Mouse (Mus musculus) embryonic facial prominence, embryonic 13.5 days (tissue): Measurements from ENCODE around the gene Rufy1. TPM values are rescaled to one million over a fixed set of nuclear protein-coding genes. Genes with fewer than 3 reads are reported as not detected.
"Not testable (repeated sequence)": the region's sequence is repeated elsewhere in the genome, so short reads cannot be mapped to it uniquely, and the experiment has no call there.

ENCODE experiments used
- ATAC-seq: fragments of 200-750 bp; cut with Nextera tagmentation; 2 replicates; pipeline ENCODE4 v1.8.0; 2017; ENCODE audit warnings: low read depth; ENCODE audit not compliant: insufficient number of reproducible peaks, insufficient read depth, low FRiP score, low TSS enrichment
- H3K27ac ChIP-seq: fragments of 300-500 bp; sonication (generic); 2 replicates; pipeline ENCODE4 v1.5.1; 2015; ENCODE audit warnings: moderate library complexity, mild to moderate bottlenecking, inconsistent platforms
- H3K27me3 ChIP-seq: fragments of 300-500 bp; sonication (generic); 2 replicates; pipeline ENCODE4 v1.6.1; 2015; ENCODE audit warnings: mild to moderate bottlenecking, inconsistent platforms
- H3K36me3 ChIP-seq: fragments of 300-500 bp; sonication (generic); 2 replicates; pipeline ENCODE4 v1.6.1; 2015; ENCODE audit warnings: mild to moderate bottlenecking, inconsistent platforms
- H3K4me1 ChIP-seq: fragments of 300-500 bp; sonication (generic); 2 replicates; pipeline ENCODE4 v1.6.1; 2015; ENCODE audit warnings: inconsistent platforms
- H3K4me2 ChIP-seq: fragments of 300-500 bp; sonication (generic); 2 replicates; pipeline ENCODE4 v1.6.1; 2015; ENCODE audit warnings: moderate library complexity, mild to moderate bottlenecking, inconsistent platforms
- H3K4me3 ChIP-seq: fragments of 300-500 bp; sonication (generic); 2 replicates; pipeline ENCODE4 v1.5.1; 2015; ENCODE audit warnings: mild to moderate bottlenecking, inconsistent platforms
- H3K9ac ChIP-seq: fragments of 300-500 bp; sonication (generic); 2 replicates; pipeline ENCODE4 v1.6.1; 2015; ENCODE audit warnings: mild to moderate bottlenecking, inconsistent platforms
- H3K9me3 ChIP-seq: fragments of 300-500 bp; sonication (generic); 2 replicates; pipeline ENCODE4 v1.6.1; 2016; ENCODE audit warnings: inconsistent platforms
- WGBS: fragments of 180-500 bp; shearing (Covaris S2); methylation state at CpG from one replicate; pipeline ENCODE4 v1.1.7; 2015; ENCODE audit warnings: mixed read lengths; 5-methylcytosine and 5-hydroxymethylcytosine counted together
- microRNA counts: library from miRNA; unstranded; fragments of <30 nt; microRNA quantifications from one replicate; lab custom pipeline; 2016
- microRNA-seq: library from miRNA; unstranded; fragments of <30 nt; microRNA quantifications from one replicate; pipeline ENCODE4, GENCODE M21; 2016
- polyA plus RNA-seq: library from polyadenylated mRNA; unstranded; fragments of >200 nt; fragmentation: Nextera tagmentation; extraction: Ambion mirVana; gene quantifications from 2 replicates; pipeline ENCODE4 v1.2.1, GENCODE M21; 2015

The Rufy1 gene
- polyA plus RNA-seq, 1 experiment from 2014 or later = 28.2 TPM

GRCm38 (mm10) chr11:50361282-50361681 lies 69.6 kb downstream of the Rufy1 start:
- ATAC-seq = not testable (repeated sequence)
- peaks cover 13% of the 10 kb centered on the region for H3K27me3 ChIP-seq

GRCm38 (mm10) chr11:50358950-50359861 lies 71.7 kb downstream of the Rufy1 start:
- WGBS = 2% methylated on average over 74 of the region's 74 CpGs
- H3K9me3 ChIP-seq = 0 out of 2 replicates have a peak, but pooled peaks cover under 1% of the 10 kb centered on the region
- H3K9ac ChIP-seq = peak overlapping the region; percentile 75
- 0 out of 2 replicates have a peak overlapping the region, but pooled peaks have one; percentile 28 for H3K27ac ChIP-seq
- H3K36me3 ChIP-seq = no peaks in the 10 kb centered on the region
- peak overlapping the region; percentile 60 for H3K4me3 ChIP-seq
- peaks cover 13% of the 10 kb centered on the region for H3K27me3 ChIP-seq
- H3K4me1 ChIP-seq = peaks cover 3% of the 10 kb centered on the region; the same call in 1 of the 2 replicates
- ATAC-seq = peak; percentile 22; the same call in 1 of the 2 replicates
- H3K4me2 ChIP-seq = peak overlapping the region; percentile 92

More at GRCm38 (mm10) chr11:50361282-50361681, 69.6 kb downstream of the Rufy1 start:
- not testable (repeated sequence) for H3K4me1 ChIP-seq, H3K9ac ChIP-seq, H3K27ac ChIP-seq, H3K4me3 ChIP-seq, H3K36me3 ChIP-seq, H3K4me2 ChIP-seq, H3K9me3 ChIP-seq
- WGBS = 83% methylated on average over 1 of the region's 1 CpGs

GRCm38 (mm10) chr11:50355395-50355794 lies 75.5 kb downstream of the Rufy1 start:
- H3K4me2 ChIP-seq = no peak overlapping the region
- no peak overlapping the region for H3K4me3 ChIP-seq
- no peak overlapping the region for H3K9ac ChIP-seq
- H3K4me1 ChIP-seq = peaks cover 3% of the 10 kb centered on the region; the same call in 1 of the 2 replicates
- no peaks in the 10 kb centered on the region for H3K36me3 ChIP-seq
- ATAC-seq = no peak
- 69% methylated on average over 1 of the region's 1 CpGs for WGBS
- H3K27ac ChIP-seq = no peak overlapping the region
- H3K9me3 ChIP-seq = 0 out of 2 replicates have a peak, but pooled peaks cover 4% of the 10 kb centered on the region
- peaks cover 13% of the 10 kb centered on the region; the same call in 1 of the 2 replicates for H3K27me3 ChIP-seq

DNA sequence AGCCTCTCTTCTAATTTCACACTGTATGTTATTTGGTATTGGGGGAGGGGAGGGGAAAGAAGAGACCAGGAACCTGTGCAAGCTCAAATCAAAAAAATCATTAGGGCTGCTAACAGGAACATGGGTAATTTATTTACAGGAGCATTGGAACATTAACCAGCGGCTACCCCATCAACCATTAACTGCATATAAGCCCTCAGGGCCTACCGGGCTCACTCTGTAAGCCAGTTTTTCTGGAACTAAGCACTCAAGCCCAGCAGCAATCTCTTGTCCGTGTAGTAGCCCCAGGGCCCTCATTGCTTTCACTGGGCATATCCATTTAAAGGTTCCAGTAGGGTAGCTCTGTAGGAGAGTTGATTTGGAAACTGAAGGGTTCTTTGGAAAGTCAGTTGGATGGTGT lies 76.1 kb downstream of the Rufy1 start:
- Histone ChIP-seq H3K36me3 (no peaks in the 10 kb centered on the region), H3K9me3 (0 out of 2 replicates have a peak, but pooled peaks cover 4% of the 10 kb centered on the region), H3K27ac (no peak overlapping the region), H3K4me1 (peaks cover 3% of the 10 kb centered on the region; the same call in 1 of the 2 replicates), H3K4me2 (no peak overlapping the region), H3K27me3 (peaks cover 13% of the 10 kb centered on the region; the same call in 1 of the 2 replicates), H3K9ac (no peak overlapping the region), H3K4me3 (no peak overlapping the region)
- ATAC-seq = no peak
- WGBS = 64% methylated on average over 3 of the region's 3 CpGs

GRCm38 (mm10) chr11:50354162-50354561 lies 76.8 kb downstream of the Rufy1 start, which contains the start of gene Cby3:
TSS of gene Cby3 (plus strand) at chr11:50354462.
- Histone ChIP-seq H3K4me3 (no peak within 1 kb of the TSS), H3K36me3 (no peaks in the 10 kb centered on the region), H3K4me2 (no peak within 1 kb of the TSS), H3K9ac (no peak within 1 kb of the TSS), H3K27ac (no peak within 1 kb of the TSS), H3K27me3 (peaks cover 13% of the 10 kb centered on the region; the same call in 1 of the 2 replicates), H3K4me1 (peaks cover 3% of the 10 kb centered on the region; the same call in 1 of the 2 replicates), H3K9me3 (0 out of 2 replicates have a peak, but pooled peaks cover 4% of the 10 kb centered on the region)
- no peak for ATAC-seq

DNA sequence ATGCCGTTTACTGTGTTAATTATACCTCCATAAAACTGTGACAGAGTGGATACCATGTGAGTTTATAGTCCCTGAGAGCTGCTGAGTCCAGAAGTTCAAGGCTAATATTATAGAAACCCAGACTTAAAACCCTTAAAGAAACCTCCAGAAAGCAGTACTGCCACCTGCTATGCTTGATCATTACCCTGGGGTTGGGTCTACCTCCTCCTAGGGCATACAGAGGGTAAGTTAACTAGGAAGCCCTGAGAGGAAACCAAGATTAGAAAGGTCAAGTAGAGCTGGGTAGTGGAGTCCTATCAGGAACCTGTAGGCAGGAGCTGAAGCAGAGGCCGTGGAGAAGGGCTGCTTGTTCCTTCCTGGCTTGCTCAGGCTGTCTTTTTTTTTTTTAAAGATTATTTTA lies 78.7 kb downstream of the Rufy1 start:
- ATAC-seq = no peak
- no peak overlapping the region for H3K4me2 ChIP-seq
- H3K9me3 ChIP-seq = 0 out of 2 replicates have a peak, but pooled peaks cover 4% of the 10 kb centered on the region
- H3K4me1 ChIP-seq = no peaks in the 10 kb centered on the region
- no peak overlapping the region for H3K27ac ChIP-seq
- no peak overlapping the region for H3K9ac ChIP-seq
- WGBS = 83% methylated on average over 2 of the region's 2 CpGs
- H3K4me3 ChIP-seq = no peak overlapping the region
- no peaks in the 10 kb centered on the region for H3K36me3 ChIP-seq
- no peaks in the 10 kb centered on the region for H3K27me3 ChIP-seq

DNA sequence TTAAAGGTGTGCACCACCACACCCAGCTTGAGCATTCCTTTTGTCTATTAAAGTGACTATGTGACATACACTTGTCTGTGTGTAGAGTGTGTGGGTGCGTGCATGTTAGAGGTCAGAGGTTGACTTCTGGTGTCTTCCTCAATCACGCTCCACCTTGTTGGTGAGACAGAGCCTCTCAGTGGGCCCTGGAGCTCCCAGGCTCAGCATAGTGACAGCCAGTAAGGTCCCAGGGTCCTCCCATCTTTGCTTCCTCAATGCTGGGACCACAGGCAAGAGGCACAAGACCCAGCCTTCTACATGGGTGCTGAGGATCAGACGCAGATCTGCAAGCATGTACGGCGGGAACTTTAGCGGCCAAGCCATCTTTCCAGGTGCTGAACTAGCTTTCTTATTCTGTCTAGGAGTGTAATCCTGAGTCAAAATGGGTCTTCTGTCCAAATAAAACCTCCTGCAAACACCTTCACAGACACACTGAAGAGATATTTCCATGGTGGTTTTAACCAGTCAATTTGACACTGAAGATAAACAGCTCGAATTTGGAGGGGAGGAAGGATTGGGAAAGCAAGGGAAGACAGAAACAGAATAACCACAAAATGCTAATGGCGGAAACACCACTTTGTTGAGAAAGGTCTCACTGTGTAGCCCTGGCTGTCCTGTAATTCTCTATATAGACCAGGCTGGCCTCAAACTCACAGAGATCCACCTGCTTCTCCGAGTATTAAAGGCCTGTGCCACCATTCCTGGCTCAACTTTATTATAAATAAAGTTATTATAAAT lies 84.5 kb downstream of the Rufy1 start:
- WGBS = 86% methylated on average over 9 of the region's 9 CpGs

DNA sequence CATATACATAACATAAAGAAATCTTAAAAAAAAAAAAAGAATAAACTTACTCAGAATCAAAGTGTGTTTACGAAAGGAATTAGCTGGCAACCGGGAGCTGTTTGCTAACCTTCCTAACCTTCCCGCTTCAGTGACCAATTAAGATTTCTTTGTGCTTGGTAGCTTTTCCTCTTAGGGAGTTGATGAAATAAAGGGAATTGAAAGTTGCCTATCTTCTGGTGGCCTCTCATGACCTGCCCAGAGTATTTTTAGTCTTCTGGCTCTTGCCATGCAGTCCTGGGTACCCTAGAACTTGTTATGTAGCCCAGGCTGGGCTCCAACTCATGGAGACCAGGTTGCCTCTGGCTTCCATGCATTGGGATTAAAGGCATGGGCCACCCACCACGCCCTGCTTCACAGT lies 85.4 kb downstream of the Rufy1 start:
- H3K9ac ChIP-seq = no peak overlapping the region
- WGBS = 78% methylated on average over 4 of the region's 4 CpGs
- no peak overlapping the region for H3K4me2 ChIP-seq
- no peaks in the 10 kb centered on the region for H3K36me3 ChIP-seq
- no peak for ATAC-seq
- no peak overlapping the region for H3K4me3 ChIP-seq
- no peaks in the 10 kb centered on the region for H3K27me3 ChIP-seq
- H3K27ac ChIP-seq = no peak overlapping the region
- H3K4me1 ChIP-seq = no peaks in the 10 kb centered on the region
- no peaks in the 10 kb centered on the region for H3K9me3 ChIP-seq

More for the DNA sequence above, 84.5 kb downstream of the Rufy1 start:
- Histone ChIP-seq H3K4me2 (no peak overlapping the region), H3K27me3 (no peaks in the 10 kb centered on the region), H3K36me3 (no peaks in the 10 kb centered on the region), H3K9ac (no peak overlapping the region), H3K27ac (no peak overlapping the region), H3K9me3 (no peaks in the 10 kb centered on the region), H3K4me1 (no peaks in the 10 kb centered on the region), H3K4me3 (no peak overlapping the region)
- ATAC-seq = no peak

MicroRNA genes within 50 kb of the gene (microRNA counts, 519-probe panel; counts per million panel counts)
- microRNA mmu-miR-804 (lab: Ali Mortazavi, UCI) = 2,436 counts per million, percentile 59 among the panel's probes with 10 or more counts

Small RNA genes lying within 50 kb of the gene (microRNA-seq; reads per million reads assigned to microRNA genes)
- not detected for gene Mir804

Other genes with a start within 250 kb of the Rufy1 start
- gene Sqstm1, start 220.3 kb downstream of the Rufy1 start, polyA plus RNA-seq = 193 and 206 TPM in 2 replicates
- 15.8 and 21.5 TPM in 2 replicates for gene Mgat4b, start 220.2 kb downstream of the Rufy1 start, polyA plus RNA-seq
- gene Ltc4s, start 192.5 kb downstream of the Rufy1 start, polyA plus RNA-seq = 1.7 and 1.8 TPM in 2 replicates
- 7.1 and 8.1 TPM in 2 replicates for gene Maml1, start 138.8 kb downstream of the Rufy1 start, polyA plus RNA-seq
- gene Canx, start 105.5 kb downstream of the Rufy1 start, polyA plus RNA-seq = 289 and 322 TPM in 2 replicates
- gene Cby3, start 76.7 kb downstream of the Rufy1 start, polyA plus RNA-seq = 0.52 and 0.54 TPM in 2 replicates
- gene Hnrnph1, start 54.1 kb downstream of the Rufy1 start, polyA plus RNA-seq = 541 and 593 TPM in 2 replicates
- 12.0 and 13.8 TPM in 2 replicates for gene Adamts2, start 171.0 kb upstream of the Rufy1 start, polyA plus RNA-seq